Mouse (Mus musculus) liver, postnatal 0 days (tissue): ENCODE data around the gene Nav2. TPM values are rescaled to one million over a fixed set of nuclear protein-coding genes. Genes with fewer than 3 reads are reported as not detected.
A peak's percentile ranks its signal among the peaks of the same experiment; 100 is the strongest.

Experiments used
- ATAC-seq: fragments of 200-750 bp; cut with Nextera tagmentation; 2 replicates; pipeline ENCODE4 v1.8.0; 2017; ENCODE audit warnings: mild to moderate bottlenecking, moderate library complexity
- DNase-seq: peaks from one replicate; pipeline ENCODE4 v3.0.0-alpha.2; 2016
- H3K27ac ChIP-seq: fragments of 300-500 bp; sonication (generic); 2 replicates; pipeline ENCODE4 v1.5.1; 2014; ENCODE audit warnings: antibody characterized with exemption, moderate library complexity, mild to moderate bottlenecking, low read depth
- H3K27me3 ChIP-seq: fragments of 300-500 bp; sonication (generic); 2 replicates; pipeline ENCODE4 v1.6.1; 2014; ENCODE audit warnings: low read length, control low read depth, mixed read lengths; ENCODE audit not compliant: insufficient read depth
- H3K36me3 ChIP-seq: fragments of 300-500 bp; sonication (generic); replicated peaks from 2 replicates; pipeline ENCODE4 v1.6.1; 2014; ENCODE audit warnings: mild to moderate bottlenecking, control low read depth, low read length, moderate library complexity, mixed read lengths; ENCODE audit not compliant: insufficient read depth
- H3K4me1 ChIP-seq: fragments of 300-500 bp; sonication (generic); 2 replicates; pipeline ENCODE4 v1.6.1; 2014; ENCODE audit warnings: antibody characterized with exemption, mild to moderate bottlenecking, control low read depth; ENCODE audit not compliant: insufficient read depth
- H3K4me2 ChIP-seq: fragments of 300-500 bp; sonication (generic); 2 replicates; pipeline ENCODE4 v1.6.1; 2014; ENCODE audit warnings: low read depth, mild to moderate bottlenecking, low read length, moderate library complexity, mixed read lengths
- H3K4me3 ChIP-seq: fragments of 300-500 bp; sonication (generic); 2 replicates; pipeline ENCODE4 v1.5.1; 2014; ENCODE audit warnings: low read depth, low read length
- H3K9ac ChIP-seq: fragments of 300-500 bp; sonication (generic); replicated peaks from 2 replicates; pipeline ENCODE4 v1.6.1; 2014; ENCODE audit warnings: mild to moderate bottlenecking, moderate library complexity
- H3K9me3 ChIP-seq: fragments of 300-500 bp; sonication (generic); 2 replicates; pipeline ENCODE4 v1.6.1; 2016; ENCODE audit warnings: mild to moderate bottlenecking, control low read depth, low read length, mixed read lengths
- CTCF ChIP-seq: sonication (generic); IDR thresholded peaks from 2 replicates; pipeline ENCODE4 v1.5.1; 2016; ENCODE audit warnings: antibody characterized with exemption, low read depth
- EP300 ChIP-seq: IDR thresholded peaks from 2 replicates; pipeline ENCODE4 v1.6.1; 2016; ENCODE audit warnings: antibody characterized with exemption, low read depth, mild to moderate bottlenecking
- WGBS: fragments of 180-500 bp; shearing (Covaris S2); extraction: QIAGEN DNeasy Blood & Tissue Kit; methylation state at CpG from one replicate; pipeline ENCODE4 v1.1.7; 2014; ENCODE audit not compliant: insufficient replicate concordance; 5-methylcytosine and 5-hydroxymethylcytosine counted together
- polyA plus RNA-seq: library from polyadenylated mRNA; unstranded; fragments of >200 nt; fragmentation: Nextera tagmentation; extraction: Ambion mirVana; gene quantifications from 2 replicates; pipeline ENCODE4 v1.2.1, GENCODE M21; 2015

The Nav2 gene
- polyA plus RNA-seq, 1 experiment from 2014 or later = 3.3 TPM

- Histone ChIP-seq H3K4me1 (peaks cover 9% of the 10 kb centered on the region), H3K27ac (no peak overlapping the region), H3K36me3 (no peaks in the 10 kb centered on the region), H3K4me2 (no peak overlapping the region), H3K27me3 (no peaks in the 10 kb centered on the region), H3K9ac (no peak overlapping the region), H3K9me3 (no peaks in the 10 kb centered on the region), H3K4me3 (no peak overlapping the region)
- no peak for TF ChIP-seq EP300
- TF ChIP-seq CTCF = no peak
- ATAC-seq (no peak), DNase-seq (no peak)
- 90% methylated on average over 2 of the region's 2 CpGs for WGBS
Observed at GRCm38 (mm10) chr7:49341919-49342529, 433.5 kb downstream of the Nav2 start.

GRCm38 (mm10) chr7:49342556-49343080, 434.1 kb downstream of the Nav2 start:
- ATAC-seq (no peak), DNase-seq (no peak)
- TF ChIP-seq EP300 = no peak
- TF ChIP-seq CTCF = no peak
- 39% methylated on average over 13 of the region's 13 CpGs for WGBS
- peak overlapping the region; percentile 43 for H3K4me2 ChIP-seq
- no peak overlapping the region for H3K27ac ChIP-seq
- no peak overlapping the region for H3K4me3 ChIP-seq
- H3K9me3 ChIP-seq = no peaks in the 10 kb centered on the region
- H3K9ac ChIP-seq = no peak overlapping the region
- no peaks in the 10 kb centered on the region for H3K27me3 ChIP-seq
- H3K4me1 ChIP-seq = peaks cover 9% of the 10 kb centered on the region
- H3K36me3 ChIP-seq = no peaks in the 10 kb centered on the region

- Histone ChIP-seq H3K27ac (no peak overlapping the region), H3K4me3 (no peak overlapping the region), H3K27me3 (no peaks in the 10 kb centered on the region), H3K9me3 (no peaks in the 10 kb centered on the region), H3K36me3 (no peaks in the 10 kb centered on the region), H3K4me1 (peaks cover 9% of the 10 kb centered on the region), H3K9ac (no peak overlapping the region), H3K4me2 (peak overlapping the region; percentile 43)
- DNase-seq (no peak), ATAC-seq (peak; percentile 63; the same call in 1 of the 2 replicates)
- WGBS = 21% methylated on average over 16 of the region's 16 CpGs
- TF ChIP-seq CTCF = no peak
- TF ChIP-seq EP300 = no peak
Observed at GRCm38 (mm10) chr7:49343081-49343600, 434.6 kb downstream of the Nav2 start.

GRCm38 (mm10) chr7:49343752-49344484, 435.4 kb downstream of the Nav2 start:
- no peak overlapping the region for H3K27ac ChIP-seq
- H3K27me3 ChIP-seq = no peaks in the 10 kb centered on the region
- no peak overlapping the region for H3K9ac ChIP-seq
- ATAC-seq (no peak), DNase-seq (no peak)
- TF ChIP-seq EP300 = no peak
- no peak for TF ChIP-seq CTCF
- WGBS = 63% methylated on average over 4 of the region's 4 CpGs
- H3K4me2 ChIP-seq = no peak overlapping the region
- H3K9me3 ChIP-seq = no peaks in the 10 kb centered on the region
- H3K4me1 ChIP-seq = peaks cover 9% of the 10 kb centered on the region
- H3K36me3 ChIP-seq = no peaks in the 10 kb centered on the region
- no peak overlapping the region for H3K4me3 ChIP-seq

- TF ChIP-seq CTCF (no peak), EP300 (no peak)
- H3K27ac ChIP-seq = no peak overlapping the region
- no peak overlapping the region for H3K9ac ChIP-seq
- peaks cover 16% of the 10 kb centered on the region for H3K4me1 ChIP-seq
- H3K36me3 ChIP-seq = no peaks in the 10 kb centered on the region
- WGBS = 55% methylated on average over 16 of the region's 16 CpGs
- H3K4me2 ChIP-seq = no peak overlapping the region
- H3K27me3 ChIP-seq = no peaks in the 10 kb centered on the region
- no peak for DNase-seq
- no peak for ATAC-seq
- H3K4me3 ChIP-seq = no peak overlapping the region
- H3K9me3 ChIP-seq = no peaks in the 10 kb centered on the region
Observed at GRCm38 (mm10) chr7:49347338-49348272, 439.1 kb downstream of the Nav2 start.
